Mouse (Mus musculus): Measurements from ENCODE around the gene Cttnbp2nl.
A peak's percentile ranks its signal among the peaks of the same experiment; 100 is the strongest.

Cttnbp2nl gene

DNA sequence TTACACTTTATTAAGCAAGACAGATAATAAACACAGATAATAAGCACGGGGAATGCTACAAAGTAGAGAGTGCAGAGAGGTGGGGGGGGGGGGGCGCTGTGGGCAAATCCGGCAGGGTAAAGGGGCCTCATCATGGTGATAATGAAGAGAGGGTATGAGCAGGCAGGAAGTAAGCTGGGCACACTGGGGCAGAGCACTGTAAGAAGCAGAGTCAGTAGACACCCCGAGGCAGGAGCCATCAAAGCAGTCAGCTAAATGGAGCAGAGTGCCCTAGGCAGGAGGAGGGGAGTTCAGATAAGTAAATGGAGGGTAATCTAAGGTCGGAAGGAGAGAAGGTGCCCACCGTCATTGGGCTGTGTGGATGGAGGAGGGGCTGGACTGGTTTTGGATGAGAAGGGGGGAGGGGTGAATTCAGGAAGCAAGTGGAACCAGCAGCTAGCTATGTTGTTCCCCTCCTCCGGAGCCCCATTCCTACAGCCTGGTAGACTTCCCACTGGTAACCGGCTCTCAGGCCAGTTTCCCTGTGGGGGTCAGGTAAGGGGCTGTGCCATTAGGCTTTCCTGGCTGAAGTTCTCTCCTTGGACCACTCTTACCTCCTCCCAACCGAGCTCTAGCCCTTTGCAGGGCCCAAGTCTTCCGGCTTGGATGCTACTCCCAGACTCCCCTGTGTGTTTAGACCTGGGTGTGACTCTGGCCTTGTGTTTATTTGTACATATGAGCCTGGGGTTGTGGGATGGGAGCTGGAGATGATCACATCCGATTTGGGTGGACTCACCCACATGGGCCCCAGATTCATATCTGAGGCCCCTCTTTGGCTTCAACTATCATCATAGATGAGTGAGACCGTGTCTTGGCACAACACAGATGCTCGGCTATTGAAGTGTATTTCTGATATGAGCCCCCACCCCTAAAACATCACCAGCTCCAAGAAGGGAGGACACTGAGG, 89.3 kb downstream of the Cttnbp2nl start:
- DNase-seq = peak; percentile 61

DNA sequence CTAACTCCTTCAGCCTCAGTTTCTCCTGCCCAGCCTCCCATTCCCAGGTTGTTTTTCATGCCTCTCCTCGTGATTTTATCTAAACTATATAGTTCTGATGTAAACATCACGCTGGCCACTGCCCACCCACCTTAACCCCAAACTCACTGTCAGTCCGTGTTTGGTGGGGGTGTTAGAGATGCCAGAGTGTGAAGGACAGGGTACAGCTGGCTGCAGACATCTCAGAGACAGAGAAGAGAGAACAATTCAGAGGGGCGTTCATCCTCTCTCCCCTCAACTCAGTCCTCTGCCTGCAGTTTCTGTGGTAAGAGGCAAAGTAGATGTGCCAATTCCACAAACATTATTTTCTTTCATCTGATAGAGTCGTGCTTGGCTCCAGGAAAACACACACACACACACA, 90.1 kb downstream of the Cttnbp2nl start:
- no peak for DNase-seq

GRCm38 (mm10) chr3:104962141-104962611, 90.8 kb downstream of the Cttnbp2nl start:
- DNase-seq = peak; percentile 47

DNA sequence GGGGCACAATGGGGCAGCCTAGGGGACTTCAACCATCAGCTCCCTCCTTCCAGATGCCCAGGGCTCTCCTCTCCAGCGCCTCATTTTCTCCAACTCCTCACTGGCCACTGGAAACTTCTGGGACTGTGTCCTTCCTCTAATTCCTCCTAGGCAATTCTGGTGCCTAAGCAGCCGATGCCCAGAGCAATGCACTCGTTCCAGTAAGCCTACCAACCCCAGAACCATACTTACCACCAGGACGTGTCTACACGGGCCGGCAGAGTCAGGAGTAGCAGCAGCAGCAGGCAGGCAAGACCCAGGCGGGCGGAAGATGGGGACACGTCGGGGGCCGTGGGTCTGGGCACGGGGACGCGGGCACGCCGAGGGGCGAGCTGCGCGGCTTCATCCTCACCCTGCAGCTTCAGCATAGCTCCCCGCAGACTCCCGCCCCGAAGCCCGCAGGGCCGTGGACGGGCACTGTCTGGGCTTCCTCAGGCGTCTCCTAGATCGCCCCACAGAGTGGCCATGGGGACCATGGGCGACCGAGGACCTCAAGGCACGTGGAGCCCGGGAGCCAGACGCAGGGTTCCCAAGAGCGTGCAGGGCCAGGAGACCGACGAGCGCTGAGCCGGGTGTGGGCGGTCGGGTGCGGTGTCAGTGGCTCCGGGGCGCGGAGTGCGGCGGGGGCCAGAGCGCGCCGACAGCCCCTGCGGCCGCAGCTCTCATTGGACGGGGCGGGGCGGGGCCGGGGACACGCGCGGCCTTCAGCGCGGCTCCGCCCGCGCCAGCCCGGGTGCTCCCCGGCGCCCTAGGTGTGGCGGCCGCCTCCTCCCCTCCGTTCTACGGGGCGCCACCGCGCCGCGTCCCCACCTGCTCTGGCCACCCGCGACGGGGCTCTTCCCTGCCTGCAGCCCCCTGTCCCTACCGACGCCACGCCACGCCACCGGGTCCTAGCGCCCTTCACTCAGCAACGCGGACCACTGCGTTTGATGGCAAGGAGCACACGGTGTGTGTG, 91.6 kb downstream of the Cttnbp2nl start, which contains the start of gene Wnt2b:
TSS of gene Wnt2b (minus strand) at position 856 of the 994 bp plus-strand sequence.
- DNase-seq = peak; percentile 44

DNA sequence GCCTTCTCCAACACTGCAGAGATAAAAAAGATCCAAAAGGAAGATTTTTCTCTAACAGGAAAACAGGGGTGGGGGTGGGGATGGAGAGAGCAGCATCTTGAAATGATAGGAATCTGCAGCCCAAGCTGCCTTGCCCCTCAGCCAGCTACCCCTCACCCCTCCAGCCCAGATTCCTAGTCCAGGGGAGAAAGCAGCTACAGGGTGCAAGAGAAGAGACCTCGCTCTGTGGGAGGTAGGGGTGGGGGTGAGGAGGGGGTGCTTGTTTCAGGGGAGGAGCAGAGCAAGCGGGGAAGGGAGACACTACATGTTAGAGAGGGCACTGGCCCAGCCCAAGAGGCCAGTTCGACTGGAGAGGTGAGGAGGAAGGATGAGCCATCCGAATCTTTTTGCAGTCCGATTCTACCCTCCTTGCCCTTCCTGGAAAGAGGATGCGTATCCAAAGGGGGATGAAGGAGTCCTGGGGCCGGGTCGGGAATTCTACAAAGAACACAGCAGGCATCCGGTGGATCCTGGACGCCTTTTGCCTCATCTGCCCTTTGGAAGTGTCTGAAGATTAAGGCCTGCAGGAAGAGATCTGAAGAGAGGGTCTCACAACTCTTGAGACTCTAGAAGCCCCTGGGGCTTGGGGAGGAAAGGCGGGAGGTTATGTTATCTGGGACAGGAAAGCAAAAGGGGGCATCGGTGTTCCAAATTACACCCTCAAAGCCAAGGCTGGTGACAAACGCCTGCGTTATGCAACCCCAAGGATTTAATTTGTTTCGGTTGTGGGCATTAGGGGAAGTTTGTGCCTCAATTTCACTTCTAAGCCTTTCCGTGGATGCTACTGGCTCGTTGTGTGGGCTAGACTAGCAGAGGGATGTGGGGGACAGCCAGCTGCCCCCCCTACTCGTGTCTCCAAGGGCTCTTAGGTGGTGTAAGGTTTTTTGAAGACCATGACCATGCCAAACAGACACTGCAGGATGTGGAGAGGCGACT, 92.6 kb downstream of the Cttnbp2nl start:
- DNase-seq = no peak

DNA sequence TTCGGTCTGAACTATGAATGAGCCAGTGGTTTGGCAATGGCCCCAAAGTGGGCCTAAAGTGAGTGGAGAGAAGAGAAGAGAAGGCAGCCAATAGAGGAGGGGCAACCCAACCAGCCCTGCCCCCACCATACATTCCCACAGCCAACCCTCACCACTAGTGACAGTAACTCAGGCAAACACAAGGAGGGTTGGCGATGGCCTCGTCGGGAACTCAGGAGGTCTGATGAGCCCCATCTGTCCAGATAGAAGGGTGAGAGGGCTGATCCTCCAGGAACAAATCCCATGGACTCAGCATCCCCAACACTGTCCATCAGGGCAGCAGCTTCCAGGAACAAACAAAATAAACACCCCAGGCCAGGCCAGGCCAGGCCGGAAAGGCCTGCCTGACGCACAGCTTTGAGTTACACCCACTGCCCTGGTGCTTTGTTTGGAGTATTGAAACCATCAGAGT, 96.8 kb downstream of the Cttnbp2nl start:
- DNase-seq = no peak

GRCm38 (mm10) chr3:104954551-104954950, 98.4 kb downstream of the Cttnbp2nl start:
- no peak for DNase-seq

DNA sequence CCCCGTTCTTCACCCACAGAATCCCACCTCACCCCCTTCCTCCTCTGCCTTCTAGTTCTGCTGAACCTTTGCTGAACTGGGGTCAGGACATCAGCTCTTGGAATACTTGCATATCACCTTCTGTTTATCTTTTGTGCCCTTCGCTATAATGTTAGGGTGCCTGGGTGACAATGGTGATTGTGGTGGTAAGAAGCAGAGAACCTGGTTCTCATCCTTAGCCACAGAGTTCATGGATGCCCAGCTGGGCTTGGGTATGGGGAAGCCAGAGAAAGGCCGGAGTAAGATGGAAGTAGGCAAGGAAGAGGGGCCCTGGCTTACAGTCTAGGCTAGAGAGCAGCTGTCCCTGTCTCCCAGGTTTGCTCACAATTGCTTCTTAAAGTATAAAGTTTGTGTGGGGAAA, 98.8 kb downstream of the Cttnbp2nl start:
- no peak for DNase-seq

- DNase-seq = no peak
Measured at GRCm38 (mm10) chr3:104952891-104953670, 99.9 kb downstream of the Cttnbp2nl start.

Data from thymus, postnatal 4 days (tissue).